Mouse (Mus musculus) fibroblast of lung, adult 2 months (primary cell): ENCODE data around the gene Dck.

Source experiments
- DNase-seq: peaks from one replicate; pipeline ENCODE4 v3.0.0-alpha.2; 2011; ENCODE audit warnings: low read depth

Dck gene

GRCm38 (mm10) chr5:88791256-88792245 is 26.8 kb downstream of the Dck start:
- DNase-seq, result peak; percentile 30

GRCm38 (mm10) chr5:88793676-88794075 is 28.9 kb downstream of the Dck start:
- no peak for DNase-seq

GRCm38 (mm10) chr5:88795910-88796584 is 31.3 kb downstream of the Dck start:
- DNase-seq, result no peak

- DNase-seq, result no peak
Measured at GRCm38 (mm10) chr5:88796588-88796987, 31.8 kb downstream of the Dck start.

GRCm38 (mm10) chr5:88797121-88797520 is 32.3 kb downstream of the Dck start:
- no peak for DNase-seq

- no peak for DNase-seq
Measured at GRCm38 (mm10) chr5:88805616-88806015, 40.8 kb downstream of the Dck start.

GRCm38 (mm10) chr5:88806278-88806677 is 41.5 kb downstream of the Dck start:
- DNase-seq, result no peak

- no peak for DNase-seq
Measured at GRCm38 (mm10) chr5:88807342-88807741, 42.5 kb downstream of the Dck start.

- no peak for DNase-seq
Measured at GRCm38 (mm10) chr5:88813188-88813587, 48.4 kb downstream of the Dck start.

GRCm38 (mm10) chr5:88814552-88814951 is 49.8 kb downstream of the Dck start:
- no peak for DNase-seq

- no peak for DNase-seq
Measured at GRCm38 (mm10) chr5:88821542-88821941, 56.7 kb downstream of the Dck start.

- no peak for DNase-seq
Measured at GRCm38 (mm10) chr5:88824838-88825237, 60.0 kb downstream of the Dck start.

GRCm38 (mm10) chr5:88829835-88830571 is 65.2 kb downstream of the Dck start:
- no peak for DNase-seq

GRCm38 (mm10) chr5:88830880-88831279 is 66.1 kb downstream of the Dck start:
- DNase-seq, result no peak

GRCm38 (mm10) chr5:88831935-88832334 is 67.1 kb downstream of the Dck start:
- DNase-seq, result no peak
